Mouse (Mus musculus) gastrocnemius, postnatal 36 days (tissue): ENCODE measurements around the gene Vps72. TPM values are rescaled to one million over a fixed set of nuclear protein-coding genes. Genes with fewer than 3 reads are reported as not detected.
"Not testable (repeated sequence)": the region's sequence is repeated elsewhere in the genome, so short reads cannot be mapped to it uniquely, and the experiment has no call there.

Experiments
- DNase-seq, 2 experiments: peaks; one replicate each; pipeline ENCODE4 v3.0.0; 2022
- intact Hi-C: fragments of 180-260 bp; cut with DNase I; formaldehyde crosslinking; loops from one replicate; pipeline ENCODE4 v1.15.1; 2025
- long read RNA-seq, 2 experiments: library from polyadenylated mRNA; stranded (forward); transcript quantifications; one replicate each; pipeline ENCODE4 v2.0.0; 2021
- total RNA-seq, 2 experiments: library from RNA; stranded (reverse); gene quantifications; 2 replicates each; pipeline ENCODE4 v1.2.3; 2021

Gene Vps72
- total RNA-seq, result 10 to 100 TPM; 39.4 to 47.9 TPM
- long read RNA-seq, experiment 1, transcript Vps72-201 (6 exons, 1,456 nt), result major isoform, 54 of 70 reads
- long read RNA-seq, experiment 1, partial matches to known transcripts, result 15 of 70 reads
- long read RNA-seq, experiment 1, other reads (novel, unspliced or antisense), result 1 of 70 reads
- long read RNA-seq, experiment 2, transcript Vps72-201 (6 exons, 1,456 nt), result major isoform, 54 of 65 reads
- long read RNA-seq, experiment 2, partial matches to known transcripts, result 8 of 65 reads
- long read RNA-seq, experiment 2, other reads (novel, unspliced or antisense), result 3 of 65 reads

DNA sequence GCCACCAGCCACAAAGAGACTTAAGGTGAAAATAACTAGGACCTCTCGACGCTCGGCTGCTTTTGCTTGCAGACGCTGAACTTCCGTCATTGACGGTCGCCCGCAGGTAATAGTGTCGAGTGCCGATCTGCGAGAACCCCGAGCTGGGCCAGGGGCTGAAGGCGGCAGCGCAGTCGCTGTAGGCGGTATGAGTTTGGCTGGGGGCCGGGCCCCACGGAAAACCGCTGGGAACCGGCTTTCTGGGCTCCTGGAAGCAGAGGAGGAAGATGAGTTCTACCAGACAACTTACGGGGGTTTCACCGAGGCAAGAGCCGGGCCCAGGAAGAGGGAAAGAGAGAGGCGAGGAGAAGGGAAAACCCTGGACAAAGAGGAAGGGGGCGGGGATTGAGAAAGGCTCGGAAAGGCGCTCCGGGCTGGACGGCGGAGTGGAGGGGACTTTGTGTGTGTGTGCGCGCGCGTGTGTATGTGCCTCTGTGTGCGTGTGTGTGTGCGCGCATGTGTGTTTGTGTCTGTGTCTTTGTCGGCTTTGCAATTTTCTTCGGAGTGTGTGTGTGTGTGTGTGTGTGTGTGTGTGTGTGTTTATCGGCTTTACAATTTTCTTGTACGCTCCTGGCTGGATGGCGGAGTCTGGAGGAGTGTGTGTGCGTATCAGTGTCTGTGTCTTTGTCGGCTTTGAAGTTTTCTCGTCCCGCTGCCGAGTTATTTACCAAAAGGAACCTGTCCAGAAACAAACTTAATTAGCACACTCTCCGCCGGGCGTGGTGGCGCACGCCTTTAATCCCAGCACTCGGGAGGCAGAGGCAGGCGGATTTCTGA is at the start of gene Vps72:
Gene Vps72 (plus strand): TSS at position 112 of the 816 bp plus-strand sequence.
- intact Hi-C loops, result no loop called here
- DNase-seq, result peak; percentile 78 to 88

DNA sequence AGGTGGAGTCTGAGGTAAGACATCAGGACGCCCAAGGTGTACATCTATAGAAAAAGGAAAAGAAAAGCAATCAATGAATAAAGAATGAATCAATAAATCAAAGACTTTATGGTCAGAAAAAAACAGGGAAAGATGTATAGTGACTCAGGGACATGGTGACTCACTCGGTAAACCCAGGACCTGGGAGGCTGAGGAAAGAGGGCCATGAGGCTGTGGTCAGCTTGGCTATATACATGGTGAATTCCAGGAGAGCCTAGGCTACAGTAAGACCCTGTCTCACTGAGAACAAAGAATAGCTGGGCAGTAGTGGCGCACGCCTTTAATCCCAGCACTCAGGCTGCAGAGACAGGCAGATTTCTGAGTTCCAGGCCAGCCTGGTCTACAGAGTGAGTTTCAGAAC is 47.1 kb upstream of the Vps72 start:
- intact Hi-C loops, result no loop called here

DNA sequence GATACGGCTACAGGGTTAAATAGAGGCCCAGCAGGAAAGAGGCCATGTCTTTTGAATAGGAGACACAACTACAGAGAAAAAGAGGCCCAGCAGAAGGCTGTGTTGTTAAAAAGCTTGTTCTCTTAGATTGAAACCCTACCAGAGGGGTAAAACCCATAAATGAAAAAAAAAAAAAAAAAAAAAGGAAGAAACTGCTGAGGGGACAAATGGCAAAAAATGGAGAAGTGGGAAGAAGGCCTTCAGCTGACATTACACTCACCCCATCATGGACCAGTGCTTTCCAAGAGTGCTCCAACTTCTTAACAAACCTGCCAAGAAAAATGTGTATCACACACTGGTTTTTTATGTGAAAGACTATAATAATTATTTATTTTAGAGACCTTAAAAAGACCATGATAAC is 45.3 kb upstream of the Vps72 start:
- intact Hi-C loops, result no loop called here

More for the DNA sequence above, 47.1 kb upstream of the Vps72 start:
- no peak for DNase-seq

DNA sequence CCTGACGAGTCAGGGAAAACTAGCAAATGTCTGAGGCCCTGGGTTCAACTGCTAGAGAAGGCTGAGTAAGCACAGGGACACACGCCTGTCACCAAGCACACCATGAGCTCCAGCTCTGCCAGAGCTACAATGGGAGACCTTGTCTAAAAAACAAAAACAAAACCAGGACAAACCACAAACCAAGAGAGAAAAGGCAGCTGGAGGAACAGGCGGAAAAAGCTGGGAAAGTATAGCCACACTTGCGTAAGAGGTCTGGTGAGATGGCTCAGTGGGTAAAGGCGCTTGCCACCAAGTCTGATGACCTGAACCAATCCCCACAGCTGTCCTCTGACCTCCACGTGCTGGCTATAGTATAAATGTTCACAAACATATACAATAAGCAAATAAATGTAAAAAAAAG is 44.7 kb upstream of the Vps72 start:
- intact Hi-C loops, result no loop called here

More for the DNA sequence above, 45.3 kb upstream of the Vps72 start:
- DNase-seq, result no peak

DNA sequence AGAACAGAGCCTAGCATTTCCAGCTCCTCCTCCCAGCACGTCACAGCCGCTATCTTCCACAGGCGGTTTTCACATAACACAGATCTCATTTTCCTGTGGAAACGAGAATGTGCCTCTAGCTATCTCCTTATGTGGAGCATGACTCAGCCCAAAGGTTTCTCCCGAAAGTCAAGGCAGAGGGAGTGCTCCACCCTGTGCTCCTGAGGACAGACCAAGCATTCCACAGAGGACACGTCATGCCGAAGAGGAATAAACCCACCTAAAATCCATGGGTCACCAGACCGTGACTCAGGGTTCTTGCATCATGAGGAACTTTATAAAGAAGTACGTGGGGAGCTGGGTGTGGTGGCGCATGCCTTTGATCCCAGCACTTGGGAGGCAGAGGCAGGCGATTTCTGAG is 44.3 kb upstream of the Vps72 start:
- intact Hi-C loops, result no loop called here

More for the DNA sequence above, 44.7 kb upstream of the Vps72 start:
- no peak for DNase-seq

DNA sequence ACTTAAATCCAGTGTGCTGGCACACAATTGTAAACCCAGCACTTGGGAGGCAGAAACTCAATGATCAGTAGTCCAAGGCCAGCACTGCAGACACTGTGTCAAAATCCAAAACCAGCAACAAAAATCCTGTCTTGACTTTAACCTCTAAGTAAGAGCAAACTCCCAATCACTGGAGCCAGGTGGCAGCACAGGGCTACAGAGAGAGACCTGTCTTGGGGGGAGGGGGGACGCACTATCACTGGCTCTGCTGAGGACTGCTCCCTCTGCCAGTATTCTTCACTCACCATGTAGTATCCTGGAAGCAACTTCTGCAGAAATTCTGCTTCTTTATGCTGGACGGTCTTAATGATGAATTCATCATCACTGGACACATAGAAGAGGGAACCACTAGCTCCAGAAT is 39.2 kb upstream of the Vps72 start:
- no peak for DNase-seq
- intact Hi-C loops, result loop anchor here (5.0 kb wide), 1 partner anchor 36 kb away; the partner anchor contains the start of gene Pip5k1a

More for the DNA sequence above, 44.3 kb upstream of the Vps72 start:
- DNase-seq, result no peak

DNA sequence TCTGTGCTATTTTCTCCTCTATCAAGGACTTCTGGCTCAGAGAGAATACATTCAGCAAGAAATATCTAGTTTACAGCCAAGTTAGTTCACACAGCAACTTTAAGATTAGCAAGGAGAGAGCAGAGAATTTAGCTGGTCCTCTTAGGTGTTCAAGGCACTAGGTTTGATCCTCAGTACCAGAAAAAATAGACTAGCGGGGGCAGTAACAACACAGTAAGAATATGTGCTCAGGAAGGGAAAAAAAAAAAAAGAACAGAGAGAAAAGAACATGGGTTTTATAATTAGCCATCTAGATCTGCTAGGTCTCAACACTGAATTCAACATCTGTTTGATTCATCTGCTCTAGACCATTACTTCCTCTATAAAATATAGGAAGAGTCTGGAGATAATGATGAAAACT is 22.8 kb upstream of the Vps72 start:
- intact Hi-C loops, result no loop called here
- no peak for DNase-seq

DNA sequence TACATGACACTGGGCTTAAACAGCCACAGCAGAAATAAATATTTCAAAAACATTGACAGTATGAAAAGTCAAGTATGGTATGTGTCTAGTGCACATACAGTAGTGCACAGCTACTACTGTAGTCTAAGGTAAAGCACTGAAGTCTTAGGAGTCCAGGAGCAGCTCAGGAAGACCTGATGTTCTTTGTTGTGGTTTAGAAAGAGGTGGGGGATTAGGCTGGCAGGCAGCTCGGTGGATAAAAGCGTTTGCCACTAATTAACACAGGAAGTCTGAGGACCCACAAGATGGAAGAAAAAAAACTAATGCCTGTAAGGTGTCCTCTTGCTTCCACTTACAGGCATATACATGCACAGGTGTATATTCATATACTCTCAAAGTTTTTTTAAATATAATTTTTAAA is 10.0 kb upstream of the Vps72 start:
- DNase-seq, result no peak
- intact Hi-C loops, result no loop called here

DNA sequence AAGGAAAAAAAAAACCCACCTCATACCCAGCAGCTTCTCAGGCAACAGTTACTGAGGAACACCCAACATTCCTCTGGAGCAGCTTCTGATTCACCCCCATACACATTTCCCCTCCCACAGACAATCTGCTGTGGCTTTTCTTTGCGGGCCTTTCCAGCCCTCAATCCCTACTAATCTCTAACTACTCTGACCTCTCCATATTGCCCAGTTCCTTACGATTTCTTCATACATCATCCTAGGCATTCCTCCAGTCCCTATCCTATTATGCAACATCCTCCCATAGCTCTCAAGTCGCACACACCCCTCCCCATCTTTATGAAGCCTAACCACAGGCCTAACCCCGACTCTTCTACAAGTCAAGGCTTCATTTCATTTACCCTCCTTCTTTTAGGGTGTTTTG is 5.7 kb upstream of the Vps72 start:
- no peak for DNase-seq
- intact Hi-C loops, result loop anchor here (5.0 kb wide), 2 partner anchors 33 to 53 kb away; no protein-coding TSS in a partner anchor

DNA sequence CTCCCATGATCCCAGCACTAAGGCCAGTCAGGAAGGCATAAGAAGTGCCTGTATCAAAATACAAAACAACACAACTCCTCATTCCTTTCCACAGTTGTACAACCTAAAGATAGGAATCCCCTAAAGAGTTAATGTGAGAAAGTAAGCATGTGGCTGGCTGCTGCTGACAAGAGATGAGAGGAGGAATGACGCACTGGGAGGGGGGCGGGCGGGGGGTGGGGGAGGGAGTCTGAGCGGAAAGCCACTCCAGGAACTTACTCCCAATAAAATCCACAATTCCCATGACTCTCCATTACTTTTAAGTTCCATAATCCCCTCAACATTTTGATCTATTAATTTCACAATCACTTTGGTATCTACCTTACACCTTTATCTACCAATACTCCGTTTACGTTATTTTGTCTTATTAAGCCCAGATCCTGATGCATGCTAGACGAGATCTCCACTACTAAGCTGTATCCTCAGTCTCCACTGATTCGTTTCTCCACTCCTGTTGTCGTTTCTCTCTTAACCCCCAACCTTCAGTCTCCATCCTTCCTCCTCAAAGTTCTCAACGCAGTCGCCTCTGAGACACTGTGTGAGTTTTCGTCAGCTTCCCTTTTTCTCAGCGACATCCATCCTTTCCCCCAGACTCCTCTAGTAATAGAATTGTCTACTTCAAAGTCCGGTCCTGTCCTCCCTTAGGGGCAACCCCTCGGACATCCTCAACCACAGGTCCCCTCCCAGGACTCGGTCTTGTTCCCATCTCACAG is 5.1 kb upstream of the Vps72 start:
- intact Hi-C loops, result loop anchor here (5.0 kb wide), 2 partner anchors 33 to 53 kb away; no protein-coding TSS in a partner anchor
- no peak for DNase-seq

DNA sequence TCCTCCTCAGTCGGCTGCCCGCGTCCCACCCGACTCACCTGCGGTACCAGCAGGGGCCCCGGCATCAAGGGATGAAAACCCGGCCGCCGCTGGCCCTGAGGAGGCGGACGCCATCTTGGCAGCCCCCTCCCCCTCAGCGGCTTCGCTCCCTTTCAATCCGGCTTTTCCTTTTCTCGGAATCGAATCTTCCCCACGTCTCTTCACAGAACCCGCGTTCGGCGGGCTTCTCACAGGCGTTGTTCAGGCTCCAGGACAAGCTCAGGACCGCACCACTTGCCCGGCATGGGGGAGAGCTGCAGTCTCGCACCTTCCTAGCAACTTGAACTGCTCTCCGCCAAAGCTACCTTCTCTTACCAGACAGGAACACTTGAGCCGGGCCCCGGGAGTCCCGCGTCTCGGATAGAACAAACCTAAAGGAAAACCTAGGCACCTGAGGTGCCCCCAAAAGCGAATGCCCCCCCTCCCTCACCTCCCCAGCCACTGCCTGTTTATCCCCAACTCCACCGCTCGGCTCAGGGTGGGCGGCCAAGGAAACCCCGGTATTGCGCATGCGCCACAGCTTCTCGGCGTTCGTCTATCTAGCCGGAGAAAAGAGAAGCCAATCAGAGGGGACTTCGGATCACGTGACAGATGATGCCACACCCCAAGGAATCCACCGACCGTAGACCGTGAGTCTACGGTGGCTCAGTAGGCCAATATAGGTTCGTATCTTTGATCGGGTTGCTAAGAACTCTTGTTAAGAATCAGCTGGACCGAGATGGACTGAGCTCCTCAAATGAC is 4.3 kb upstream of the Vps72 start, which contains the start of gene Pip5k1a:
Gene Pip5k1a (minus strand): TSS at position 593 of the 780 bp plus-strand sequence.
- intact Hi-C loops, result loop anchor here (5.0 kb wide), 2 partner anchors 34 to 54 kb away; no protein-coding TSS in a partner anchor
- peak; percentile 93 to 96 for DNase-seq

DNA sequence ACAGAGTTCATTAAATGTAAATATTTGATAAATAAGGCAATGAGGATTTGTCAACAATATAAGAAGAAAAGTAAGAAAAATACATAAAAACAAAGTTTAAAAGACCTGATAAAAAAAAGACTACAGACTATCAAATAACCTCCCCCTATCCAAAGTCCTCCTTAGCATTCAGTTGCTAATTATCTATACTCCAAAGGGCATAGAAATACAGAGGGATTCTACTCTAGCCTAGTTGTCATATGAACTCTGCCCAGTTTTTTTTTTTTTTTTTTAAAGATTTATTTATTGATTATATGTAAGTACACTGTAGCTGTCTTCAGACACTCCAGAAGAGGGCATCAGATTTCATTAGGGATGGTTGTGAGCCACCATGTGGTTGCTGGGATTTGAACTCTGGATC is 3.5 kb upstream of the Vps72 start:
- intact Hi-C loops, result loop anchor here (5.0 kb wide), 2 partner anchors 35 to 55 kb away; no protein-coding TSS in a partner anchor
- not testable (repeated sequence) for DNase-seq

DNA sequence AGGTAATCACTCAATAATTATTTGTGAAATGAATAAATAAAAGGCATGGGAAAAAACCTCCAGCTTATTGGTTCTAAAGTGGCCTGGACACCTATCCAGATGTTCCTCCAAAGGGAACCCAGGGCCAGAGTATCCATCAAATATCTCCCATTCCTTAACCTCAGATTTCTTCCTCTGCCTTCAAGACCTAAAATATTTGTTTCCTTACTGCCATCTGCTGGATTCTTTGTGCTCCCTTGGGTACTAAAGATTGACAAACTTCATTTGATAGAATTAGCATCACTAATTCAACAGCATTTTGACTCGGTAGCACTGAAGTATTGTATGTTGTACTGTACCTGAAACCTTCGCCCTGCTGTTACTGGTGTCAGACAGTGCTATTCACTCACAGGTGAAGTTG is 2.9 kb upstream of the Vps72 start:
- intact Hi-C loops, result loop anchor here (5.0 kb wide), 2 partner anchors 36 to 56 kb away; no protein-coding TSS in a partner anchor
- DNase-seq, result no peak

DNA sequence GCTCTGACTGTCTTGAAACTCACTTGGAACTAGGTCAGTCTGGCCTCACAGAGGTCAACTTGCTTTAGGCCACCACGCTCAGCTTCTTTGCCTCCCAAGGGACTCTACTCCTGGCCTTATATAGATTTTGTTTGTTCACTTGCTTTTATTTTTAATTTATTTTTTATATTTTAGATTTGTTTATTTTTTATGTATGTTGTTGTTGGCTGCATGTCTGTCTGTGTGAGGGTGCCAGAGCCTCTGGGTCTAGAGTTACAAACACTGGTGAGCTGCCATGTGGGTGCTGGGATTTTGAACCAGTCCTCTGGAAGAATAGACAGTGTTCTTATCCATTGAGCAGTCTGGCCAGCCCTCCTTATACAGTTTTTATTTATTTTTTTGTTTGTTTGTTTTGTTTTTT is 1.9 kb downstream of the Vps72 start:
- no peak for DNase-seq
- intact Hi-C loops, result no loop called here

DNA sequence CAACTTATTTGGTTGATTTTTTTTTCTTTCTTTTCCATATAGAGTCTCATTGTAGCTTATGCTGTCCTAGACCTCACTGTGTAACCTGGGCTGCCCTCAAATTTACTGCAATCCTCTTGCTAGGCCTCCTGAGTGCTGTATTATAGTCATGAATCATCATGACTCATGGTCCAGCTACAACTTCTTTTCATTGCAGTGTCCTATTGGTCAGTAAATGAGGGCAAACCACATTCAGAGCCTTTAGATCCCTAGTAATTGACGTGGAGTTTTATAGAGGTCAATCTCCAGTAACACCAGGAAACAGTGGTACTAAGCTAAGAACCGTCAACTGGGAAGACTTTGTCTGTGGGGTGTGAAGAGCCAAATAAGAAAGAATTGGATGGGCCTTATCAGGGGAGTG is 6.9 kb downstream of the Vps72 start:
- no peak for DNase-seq
- intact Hi-C loops, result no loop called here

DNA sequence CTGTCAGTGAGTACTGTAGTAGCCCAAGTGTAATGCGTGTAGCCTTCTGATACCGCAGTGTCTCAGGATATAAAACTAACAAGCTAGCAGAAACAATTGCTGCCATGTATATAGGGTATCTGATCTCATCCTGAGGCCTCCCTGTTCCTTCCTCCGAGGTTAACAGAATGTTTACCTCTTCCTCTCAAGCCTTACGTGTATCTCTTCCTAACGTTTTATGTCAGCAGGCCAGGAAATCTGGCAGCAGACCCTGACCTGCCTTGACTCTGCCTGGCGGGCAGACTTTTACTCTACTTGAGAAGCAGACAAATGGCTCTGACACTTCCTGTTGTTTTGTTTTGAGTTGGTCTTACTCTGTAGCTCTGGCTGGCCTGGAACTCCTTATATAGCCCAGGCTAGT is 10.8 kb downstream of the Vps72 start:
- intact Hi-C loops, result no loop called here
- no peak for DNase-seq

DNA sequence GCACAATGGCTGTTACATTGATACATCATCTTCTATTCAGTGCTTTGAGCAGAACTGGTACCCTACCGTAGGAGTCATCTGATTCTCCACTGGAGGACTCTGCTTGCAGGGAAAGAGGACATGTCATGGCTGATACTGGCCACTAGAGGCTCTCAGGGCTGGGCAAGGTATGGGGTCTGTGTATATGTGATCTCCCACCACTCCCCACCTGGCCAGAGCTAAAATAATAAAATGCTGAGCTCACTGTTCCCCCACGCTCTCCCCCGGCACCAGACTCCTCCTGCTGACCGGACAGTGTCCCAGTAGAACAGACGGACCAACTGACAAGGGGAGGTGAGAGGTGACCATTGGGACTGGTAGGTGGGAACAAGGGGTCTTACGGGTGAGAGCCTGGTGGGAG is 13.4 kb downstream of the Vps72 start, which contains the start of gene Tmod4:
Gene Tmod4 (plus strand): TSS at position 231 of the 400 bp plus-strand sequence.
- intact Hi-C loops, result no loop called here
- peak; percentile 42 to 46 for DNase-seq

DNA sequence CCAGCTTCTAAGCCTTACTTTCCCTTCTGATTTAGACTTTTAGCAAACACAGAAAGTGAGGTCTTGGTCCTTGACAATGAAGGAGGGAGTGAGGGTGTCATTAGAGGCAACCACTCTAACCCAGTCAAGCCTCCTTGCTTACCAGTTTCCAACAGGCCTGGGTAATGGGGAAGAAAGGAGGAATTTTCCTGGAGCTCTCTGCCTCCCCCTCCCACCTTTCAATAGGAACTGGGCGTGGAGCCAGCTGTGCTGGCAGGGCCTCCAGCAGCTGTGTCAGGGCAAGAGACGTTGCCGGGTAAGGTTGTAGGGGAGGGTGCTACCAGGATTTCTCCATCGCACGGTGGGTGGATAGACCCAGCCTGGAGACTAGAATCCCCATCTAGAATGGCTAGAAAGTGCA is 14.2 kb downstream of the Vps72 start:
- intact Hi-C loops, result no loop called here
- DNase-seq, result peak; percentile 62 to 71

DNA sequence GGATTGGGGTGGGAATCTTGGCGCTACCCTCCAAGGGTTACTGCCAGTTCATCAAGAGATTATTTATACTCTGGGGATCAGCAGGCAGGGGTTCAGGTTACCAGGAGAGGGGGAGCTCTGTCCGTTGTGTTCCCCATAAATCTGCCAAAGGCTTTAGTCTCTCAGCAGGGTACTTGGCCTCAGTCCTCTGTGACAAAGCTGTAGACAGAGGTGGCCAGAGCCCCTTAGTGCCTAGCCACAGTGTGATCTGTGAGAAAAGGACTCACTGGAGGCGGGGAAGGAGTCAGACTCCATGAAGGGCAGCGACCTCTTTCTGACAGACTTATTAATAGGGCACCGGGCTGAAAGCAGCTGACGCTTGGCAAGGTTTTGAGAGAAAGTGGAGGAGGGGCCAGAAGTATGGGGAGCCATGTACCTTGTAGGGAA is 18.4 kb downstream of the Vps72 start:
- DNase-seq, result peak; percentile 49 to 53
- intact Hi-C loops, result no loop called here

DNA sequence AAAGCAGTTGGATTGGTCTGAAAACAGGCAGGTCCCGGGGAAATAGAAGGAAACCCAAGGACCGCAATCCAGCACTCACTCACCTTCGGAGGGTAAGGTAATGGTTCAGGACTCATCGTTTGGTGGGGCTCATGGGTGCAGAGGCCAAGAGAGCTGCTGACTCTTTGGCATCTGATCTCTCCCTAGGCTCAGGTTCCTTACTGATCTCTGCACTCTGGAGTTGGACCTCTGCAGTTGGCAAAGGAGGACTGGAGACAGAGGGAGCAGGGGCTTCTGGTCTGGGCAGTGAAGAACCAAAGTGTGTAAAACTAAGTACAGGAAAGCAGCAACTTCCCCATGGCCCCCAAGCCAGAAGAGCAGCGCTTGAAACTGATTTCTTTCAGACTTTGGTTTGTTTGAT is 19.3 kb downstream of the Vps72 start:
- peak in 1 of 2 experiments; percentile 12 for DNase-seq
- intact Hi-C loops, result no loop called here
